Mouse (Mus musculus) kidney, postnatal 10 days (tissue): ENCODE measurements around the gene Tmem151a.

Experiments
- DNase-seq: peaks from one replicate; pipeline ENCODE4 v3.0.0; 2021; ENCODE audit warnings: mixed read lengths

Tmem151a gene

GRCm38 (mm10) chr19:5040862-5041523 lies 44.3 kb downstream of the Tmem151a start, which contains the start of gene Brms1:
Gene Brms1, plus strand, starts transcription at chr19:5041354.
- peak; percentile 97 for DNase-seq

- DNase-seq: peak; percentile 48
Measured at GRCm38 (mm10) chr19:5039301-5040114, 45.8 kb downstream of the Tmem151a start.

- peak; percentile 94 for DNase-seq
Measured at GRCm38 (mm10) chr19:5038709-5039156, 46.6 kb downstream of the Tmem151a start, which contains the start of the genes B4gat1 and AC124502.3. Gene B4gat1, plus strand, starts transcription at chr19:5038826. Gene AC124502.3, plus strand, starts transcription at chr19:5038891.

- DNase-seq: peak; percentile 87
Measured at GRCm38 (mm10) chr19:5037678-5038571, 47.4 kb downstream of the Tmem151a start.

- no peak for DNase-seq
Measured at GRCm38 (mm10) chr19:5036577-5036976, 48.8 kb downstream of the Tmem151a start.

GRCm38 (mm10) chr19:5032686-5033085 lies 52.6 kb downstream of the Tmem151a start:
- DNase-seq: no peak

GRCm38 (mm10) chr19:5026111-5026510 lies 59.2 kb downstream of the Tmem151a start:
- no peak for DNase-seq

GRCm38 (mm10) chr19:5023621-5024479 lies 61.5 kb downstream of the Tmem151a start, which contains the start of gene Slc29a2:
Gene Slc29a2, plus strand, starts transcription at chr19:5023860.
- peak; percentile 95 for DNase-seq

- DNase-seq: no peak
Measured at GRCm38 (mm10) chr19:5021416-5021815, 63.9 kb downstream of the Tmem151a start.
